Mouse (Mus musculus): ENCODE measurements at regions not wholly inside any gene's neighbourhood (a gene's known extent, or its start where the extent isn't known, plus 50 kb on each side); places are given as distances from the start of the nearest gene placed in this dataset.
A peak's percentile ranks its signal among the peaks of the same experiment; 100 is the strongest.

- peak; percentile 0 for DNase-seq (ENCODE audit: low read depth, low spot score)
Observed at GRCm38 (mm10) chr9:17454397-17454796, 837.5 kb upstream of the Chordc1 start.

GRCm38 (mm10) chr9:17466379-17466778, 825.5 kb upstream of the Chordc1 start:
- no peak for DNase-seq (ENCODE audit: low read depth, low spot score)

GRCm38 (mm10) chr9:17484701-17485422, 807.1 kb upstream of the Chordc1 start:
- DNase-seq (ENCODE audit: low read depth, low spot score), result no peak

GRCm38 (mm10) chr9:17500161-17500756, 791.7 kb upstream of the Chordc1 start:
- DNase-seq (ENCODE audit: low read depth, low spot score), result peak; percentile 27

GRCm38 (mm10) chr9:17508744-17509143, 783.2 kb upstream of the Chordc1 start:
- DNase-seq (ENCODE audit: low read depth, low spot score), result no peak

GRCm38 (mm10) chr9:17556186-17556585, 735.7 kb upstream of the Chordc1 start:
- DNase-seq (ENCODE audit: low read depth, low spot score), result no peak

- DNase-seq (ENCODE audit: low read depth, low spot score), result no peak
Observed at GRCm38 (mm10) chr9:17557611-17558370, 734.1 kb upstream of the Chordc1 start.

GRCm38 (mm10) chr9:17567784-17568518, 724.0 kb upstream of the Chordc1 start:
- no peak for DNase-seq (ENCODE audit: low read depth, low spot score)

GRCm38 (mm10) chr9:17587558-17587957, 704.4 kb upstream of the Chordc1 start:
- no peak for DNase-seq (ENCODE audit: low read depth, low spot score)

- no peak for DNase-seq (ENCODE audit: low read depth, low spot score)
Observed at GRCm38 (mm10) chr9:17587968-17588550, 703.9 kb upstream of the Chordc1 start.

- no peak for DNase-seq (ENCODE audit: low read depth, low spot score)
Observed at GRCm38 (mm10) chr9:17611146-17611545, 680.8 kb upstream of the Chordc1 start.

- no peak for DNase-seq (ENCODE audit: low read depth, low spot score)
Observed at GRCm38 (mm10) chr9:17642513-17642912, 649.4 kb upstream of the Chordc1 start.

GRCm38 (mm10) chr9:17645882-17646626, 645.9 kb upstream of the Chordc1 start:
- DNase-seq (ENCODE audit: low read depth, low spot score), result no peak

GRCm38 (mm10) chr9:17653818-17654217, 638.1 kb upstream of the Chordc1 start:
- no peak for DNase-seq (ENCODE audit: low read depth, low spot score)

GRCm38 (mm10) chr9:17664113-17664512, 627.8 kb upstream of the Chordc1 start:
- DNase-seq (ENCODE audit: low read depth, low spot score), result no peak

GRCm38 (mm10) chr9:17668260-17668659, 623.7 kb upstream of the Chordc1 start:
- DNase-seq (ENCODE audit: low read depth, low spot score), result no peak

- DNase-seq (ENCODE audit: low read depth, low spot score), result no peak
Observed at GRCm38 (mm10) chr9:17675519-17675918, 616.4 kb upstream of the Chordc1 start.
